Mouse (Mus musculus) forebrain, embryonic 12.5 days (tissue): ENCODE data around the gene Rraga. TPM values are rescaled to one million over a fixed set of nuclear protein-coding genes. Genes with fewer than 3 reads are reported as not detected.
A peak's percentile ranks its signal among the peaks of the same experiment; 100 is the strongest.

ENCODE experiments used
- ATAC-seq: fragments of 200-750 bp; cut with Nextera tagmentation; 2 replicates; pipeline ENCODE4 v1.8.0; 2017; ENCODE audit warnings: moderate TSS enrichment; ENCODE audit not compliant: low FRiP score
- H3K27ac ChIP-seq: fragments of 300-500 bp; sonication (generic); 2 replicates; pipeline ENCODE4 v1.5.1; 2016; ENCODE audit warnings: mild to moderate bottlenecking
- H3K27me3 ChIP-seq: fragments of 300-500 bp; sonication (generic); 2 replicates; pipeline ENCODE4 v1.6.1; 2016; ENCODE audit warnings: mild to moderate bottlenecking
- H3K36me3 ChIP-seq: fragments of 300-500 bp; sonication (generic); replicated peaks from 2 replicates; pipeline ENCODE4 v1.6.1; 2016; ENCODE audit warnings: mild to moderate bottlenecking
- H3K4me1 ChIP-seq: fragments of 300-500 bp; sonication (generic); 2 replicates; pipeline ENCODE4 v1.6.1; 2016
- H3K4me2 ChIP-seq: fragments of 300-500 bp; sonication (generic); 2 replicates; pipeline ENCODE4 v1.6.1; 2016; ENCODE audit warnings: mild to moderate bottlenecking, moderate library complexity
- H3K4me3 ChIP-seq: fragments of 300-500 bp; sonication (generic); replicated peaks from 2 replicates; pipeline ENCODE4 v1.5.1; 2016; ENCODE audit warnings: mild to moderate bottlenecking
- H3K9ac ChIP-seq: fragments of 300-500 bp; sonication (generic); 2 replicates; pipeline ENCODE4 v1.6.1; 2016; ENCODE audit warnings: mild to moderate bottlenecking
- H3K9me3 ChIP-seq: fragments of 300-500 bp; sonication (generic); 2 replicates; pipeline ENCODE4 v1.6.1; 2016
- WGBS: fragments of 180-500 bp; shearing (Covaris S2); methylation state at CpG from one replicate; pipeline ENCODE4 v1.1.7; 2016; 5-methylcytosine and 5-hydroxymethylcytosine counted together
- polyA plus RNA-seq: library from polyadenylated mRNA; unstranded; fragments of >200 nt; fragmentation: Nextera tagmentation; extraction: Ambion mirVana; gene quantifications from 2 replicates; pipeline ENCODE4 v1.2.1, GENCODE M21; 2016

The Rraga gene
- polyA plus RNA-seq = 81.3 and 85.2 TPM in 2 replicates

GRCm38 (mm10) chr4:86575283-86575983 is at the start of gene Rraga:
Gene Rraga, plus strand, starts transcription at chr4:86575668.
- Histone ChIP-seq H3K27ac (peak within 1 kb of the TSS; percentile 98), H3K9me3 (no peaks in the 10 kb centered on the region), H3K9ac (peak within 1 kb of the TSS; percentile 92), H3K4me3 (peak within 1 kb of the TSS; percentile 80), H3K36me3 (peaks cover 3% of the 10 kb centered on the region; the same call in 1 of the 2 replicates), H3K4me2 (peak within 1 kb of the TSS; percentile 79), H3K4me1 (peaks cover 24% of the 10 kb centered on the region), H3K27me3 (no peaks in the 10 kb centered on the region)
- ATAC-seq = peak; percentile 97
- WGBS = under 1% methylated on average over 53 of the region's 53 CpGs

GRCm38 (mm10) chr4:86527162-86528136 is 48.0 kb upstream of the Rraga start:
- H3K36me3 ChIP-seq = no peaks in the 10 kb centered on the region
- WGBS = 79% methylated on average over 11 of the region's 11 CpGs
- no peak overlapping the region for H3K27ac ChIP-seq

GRCm38 (mm10) chr4:86529161-86529560 is 46.3 kb upstream of the Rraga start:
- no peak overlapping the region for H3K27ac ChIP-seq
- WGBS = 72% methylated on average over 6 of the region's 6 CpGs
- H3K27me3 ChIP-seq = no peaks in the 10 kb centered on the region
- H3K4me2 ChIP-seq = no peak overlapping the region
- no peak for ATAC-seq
- no peaks in the 10 kb centered on the region for H3K4me1 ChIP-seq
- H3K9ac ChIP-seq = no peak overlapping the region
- H3K4me3 ChIP-seq = no peak overlapping the region
- H3K36me3 ChIP-seq = no peaks in the 10 kb centered on the region
- H3K9me3 ChIP-seq = no peaks in the 10 kb centered on the region

More at GRCm38 (mm10) chr4:86527162-86528136, 48.0 kb upstream of the Rraga start:
- ATAC-seq = no peak
- Histone ChIP-seq H3K4me1 (no peaks in the 10 kb centered on the region), H3K4me2 (no peak overlapping the region), H3K9ac (no peak overlapping the region), H3K9me3 (no peaks in the 10 kb centered on the region), H3K4me3 (no peak overlapping the region), H3K27me3 (no peaks in the 10 kb centered on the region)

GRCm38 (mm10) chr4:86533406-86534090 is 41.9 kb upstream of the Rraga start:
- Histone ChIP-seq H3K4me1 (no peaks in the 10 kb centered on the region), H3K9ac (no peak overlapping the region), H3K4me3 (no peak overlapping the region), H3K4me2 (no peak overlapping the region), H3K9me3 (no peaks in the 10 kb centered on the region), H3K36me3 (no peaks in the 10 kb centered on the region), H3K27ac (no peak overlapping the region), H3K27me3 (no peaks in the 10 kb centered on the region)
- no peak for ATAC-seq
- WGBS = 82% methylated on average over 8 of the region's 8 CpGs

- no peak overlapping the region for H3K9ac ChIP-seq
- ATAC-seq = no peak
- H3K4me2 ChIP-seq = no peak overlapping the region
- H3K9me3 ChIP-seq = no peaks in the 10 kb centered on the region
- no peaks in the 10 kb centered on the region for H3K27me3 ChIP-seq
- H3K27ac ChIP-seq = no peak overlapping the region
- no peaks in the 10 kb centered on the region for H3K4me1 ChIP-seq
- no peaks in the 10 kb centered on the region for H3K36me3 ChIP-seq
- no peak overlapping the region for H3K4me3 ChIP-seq
- 81% methylated on average over 5 of the region's 5 CpGs for WGBS
These were observed 41.4 kb upstream of the Rraga start for GRCm38 (mm10) chr4:86534091-86534481.

- no peak overlapping the region for H3K9ac ChIP-seq
- H3K4me1 ChIP-seq = no peaks in the 10 kb centered on the region
- H3K9me3 ChIP-seq = no peaks in the 10 kb centered on the region
- H3K36me3 ChIP-seq = no peaks in the 10 kb centered on the region
- no peak overlapping the region for H3K4me3 ChIP-seq
- H3K27ac ChIP-seq = no peak overlapping the region
- WGBS = 46% methylated on average over 4 of the region's 4 CpGs
- no peak for ATAC-seq
- no peaks in the 10 kb centered on the region for H3K27me3 ChIP-seq
- H3K4me2 ChIP-seq = no peak overlapping the region
These were observed 37.5 kb upstream of the Rraga start for GRCm38 (mm10) chr4:86537972-86538371.

GRCm38 (mm10) chr4:86538936-86539335 is 36.5 kb upstream of the Rraga start:
- Histone ChIP-seq H3K4me2 (no peak overlapping the region), H3K4me1 (peaks cover 3% of the 10 kb centered on the region; the same call in 1 of the 2 replicates), H3K9me3 (no peaks in the 10 kb centered on the region), H3K4me3 (no peak overlapping the region), H3K27ac (no peak overlapping the region), H3K9ac (no peak overlapping the region), H3K36me3 (no peaks in the 10 kb centered on the region), H3K27me3 (no peaks in the 10 kb centered on the region)
- WGBS = 95% methylated on average over 5 of the region's 5 CpGs
- no peak for ATAC-seq

- H3K4me2 ChIP-seq = no peak overlapping the region
- peaks cover 5% of the 10 kb centered on the region; the same call in 1 of the 2 replicates for H3K4me1 ChIP-seq
- H3K4me3 ChIP-seq = no peak overlapping the region
- H3K27ac ChIP-seq = no peak overlapping the region
- H3K9ac ChIP-seq = no peak overlapping the region
- ATAC-seq = no peak
- H3K27me3 ChIP-seq = no peaks in the 10 kb centered on the region
- H3K9me3 ChIP-seq = no peaks in the 10 kb centered on the region
- 78% methylated on average over 1 of the region's 1 CpGs for WGBS
- no peaks in the 10 kb centered on the region for H3K36me3 ChIP-seq
These were observed 33.9 kb upstream of the Rraga start for GRCm38 (mm10) chr4:86541573-86541972.

- no peak for ATAC-seq
- Histone ChIP-seq H3K4me2 (no peak overlapping the region), H3K36me3 (no peaks in the 10 kb centered on the region), H3K27ac (no peak overlapping the region), H3K27me3 (no peaks in the 10 kb centered on the region), H3K9me3 (no peaks in the 10 kb centered on the region), H3K9ac (no peak overlapping the region), H3K4me1 (peaks cover 5% of the 10 kb centered on the region; the same call in 1 of the 2 replicates), H3K4me3 (no peak overlapping the region)
- WGBS = 62% methylated on average over 3 of the region's 3 CpGs
These were observed 31.5 kb upstream of the Rraga start for GRCm38 (mm10) chr4:86543999-86544398.

GRCm38 (mm10) chr4:86545615-86546014 is 29.9 kb upstream of the Rraga start:
- ATAC-seq = no peak
- 62% methylated on average over 5 of the region's 5 CpGs for WGBS
- no peak overlapping the region for H3K4me3 ChIP-seq
- no peaks in the 10 kb centered on the region for H3K9me3 ChIP-seq
- no peak overlapping the region for H3K4me2 ChIP-seq
- H3K27me3 ChIP-seq = no peaks in the 10 kb centered on the region
- H3K27ac ChIP-seq = no peak overlapping the region
- peaks cover 5% of the 10 kb centered on the region; the same call in 1 of the 2 replicates for H3K4me1 ChIP-seq
- no peaks in the 10 kb centered on the region for H3K36me3 ChIP-seq
- no peak overlapping the region for H3K9ac ChIP-seq

GRCm38 (mm10) chr4:86548332-86548731 is 27.1 kb upstream of the Rraga start:
- Histone ChIP-seq H3K36me3 (no peaks in the 10 kb centered on the region), H3K4me2 (no peak overlapping the region), H3K27me3 (no peaks in the 10 kb centered on the region), H3K4me1 (peaks cover 5% of the 10 kb centered on the region; the same call in 1 of the 2 replicates), H3K9ac (no peak overlapping the region), H3K9me3 (no peaks in the 10 kb centered on the region), H3K27ac (no peak overlapping the region), H3K4me3 (no peak overlapping the region)
- 89% methylated on average over 9 of the region's 9 CpGs for WGBS
- no peak for ATAC-seq
